Mouse (Mus musculus) T-cell, adult 2 months (primary cell): ENCODE data around the gene Ugt1a9.

Experiments used
- DNase-seq: peaks from one replicate; pipeline ENCODE4 v3.0.0; 2022; ENCODE audit warnings: low spot score

Ugt1a9 gene

GRCm38 (mm10) chr1:88235894-88236415, 165.4 kb downstream of the Ugt1a9 start:
- DNase-seq, result no peak

GRCm38 (mm10) chr1:88237311-88237710, 166.7 kb downstream of the Ugt1a9 start:
- no peak for DNase-seq

DNA sequence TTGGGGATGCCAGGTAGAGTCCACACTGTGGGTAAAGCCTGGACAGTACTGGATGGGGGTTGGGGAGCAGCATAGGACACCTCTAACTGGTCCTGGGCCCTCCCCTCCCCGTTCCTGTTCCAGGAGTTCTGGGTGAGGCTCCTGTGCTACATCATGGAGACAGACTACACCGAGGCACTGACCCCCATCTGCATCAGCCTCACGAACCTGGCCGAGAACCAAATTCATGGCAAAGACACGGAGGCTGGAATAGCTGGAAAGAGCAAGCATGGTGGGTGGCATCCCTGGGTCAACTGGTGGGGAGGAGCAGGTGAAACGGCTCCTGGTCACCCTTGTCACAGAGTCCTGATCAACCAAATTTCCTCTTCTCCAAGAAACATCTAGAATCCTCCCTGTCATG, 168.2 kb downstream of the Ugt1a9 start:
- no peak for DNase-seq

- DNase-seq, result no peak
Measured at GRCm38 (mm10) chr1:88240072-88240471, 169.5 kb downstream of the Ugt1a9 start.

DNA sequence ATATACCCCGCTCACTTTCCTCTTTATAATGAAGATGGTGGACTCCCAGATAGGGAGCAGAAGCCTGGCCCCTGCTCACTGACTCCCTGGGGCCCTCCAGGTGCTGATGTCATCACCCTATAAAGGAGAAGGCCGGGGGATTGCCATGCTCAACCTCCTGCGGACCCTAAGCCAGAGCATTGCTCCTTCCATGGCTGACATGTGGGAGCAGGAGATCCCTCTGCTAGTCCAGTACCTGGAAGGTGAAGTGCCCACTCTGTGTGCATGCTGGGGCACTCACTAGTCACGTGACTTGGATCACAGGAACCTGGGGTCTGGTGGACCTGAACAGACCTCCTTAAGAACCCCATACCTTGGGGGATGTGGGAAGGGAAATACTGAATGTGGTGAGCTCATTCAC, 170.0 kb downstream of the Ugt1a9 start:
- no peak for DNase-seq

DNA sequence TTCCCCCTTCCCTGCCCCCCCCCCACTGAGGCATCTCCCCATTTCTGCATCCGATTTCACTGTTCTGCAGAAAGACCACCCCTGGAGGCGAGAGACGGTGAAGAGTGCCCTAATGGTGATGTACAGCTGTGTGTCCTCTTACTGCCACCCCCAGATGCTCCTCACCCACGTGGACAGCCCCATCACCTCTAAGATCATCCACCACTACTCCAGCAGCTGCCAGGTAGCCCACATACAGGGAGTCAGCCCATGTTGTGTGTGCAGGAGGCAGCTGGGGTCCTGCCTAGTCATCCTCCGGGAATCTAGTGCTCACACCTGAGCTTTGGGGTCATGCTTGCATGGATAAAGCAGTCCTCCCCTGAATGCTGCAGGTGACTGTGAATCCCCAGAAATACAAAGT, 173.3 kb downstream of the Ugt1a9 start:
- no peak for DNase-seq

- no peak for DNase-seq
Measured at GRCm38 (mm10) chr1:88245881-88246280, 175.3 kb downstream of the Ugt1a9 start.

GRCm38 (mm10) chr1:88246386-88246785, 175.8 kb downstream of the Ugt1a9 start:
- no peak for DNase-seq

DNA sequence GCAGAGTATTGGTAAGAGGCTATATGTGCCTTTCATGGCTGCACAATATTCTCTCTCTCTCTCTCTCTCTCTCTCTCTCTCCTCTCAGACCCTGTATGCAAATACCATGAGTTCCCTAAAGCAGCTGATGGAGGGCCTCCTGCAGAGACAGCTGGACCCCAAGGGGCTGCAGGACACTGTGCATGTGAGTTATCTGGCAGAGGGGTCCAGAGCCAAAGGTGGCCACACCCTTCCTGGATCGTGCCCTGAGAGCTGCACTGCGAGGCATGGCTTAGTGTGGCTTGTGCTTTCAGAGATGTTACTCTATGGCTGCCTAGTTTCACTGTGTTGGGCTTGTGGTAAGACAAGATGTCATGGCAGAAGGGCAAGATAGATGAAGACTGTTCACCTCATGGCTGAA, 177.1 kb downstream of the Ugt1a9 start:
- no peak for DNase-seq

DNA sequence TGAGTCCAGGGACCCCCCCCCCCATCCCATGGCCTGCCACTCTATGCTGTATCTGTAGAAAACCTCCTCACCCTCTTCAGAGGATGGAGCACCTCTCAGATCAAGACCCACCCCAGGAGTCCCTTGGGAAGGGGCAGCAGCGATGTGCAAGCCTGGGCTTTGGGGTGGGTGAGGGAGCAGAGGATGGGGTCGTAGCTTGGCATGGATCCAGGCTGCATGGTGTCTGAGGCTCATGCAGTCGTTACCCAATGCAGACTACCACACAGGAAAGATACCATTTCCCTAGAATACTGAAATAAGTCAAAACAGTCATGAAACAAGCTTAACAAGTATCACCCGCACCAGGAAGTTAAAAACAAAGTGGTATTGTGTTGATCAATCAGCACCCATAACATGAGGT, 178.1 kb downstream of the Ugt1a9 start:
- no peak for DNase-seq

DNA sequence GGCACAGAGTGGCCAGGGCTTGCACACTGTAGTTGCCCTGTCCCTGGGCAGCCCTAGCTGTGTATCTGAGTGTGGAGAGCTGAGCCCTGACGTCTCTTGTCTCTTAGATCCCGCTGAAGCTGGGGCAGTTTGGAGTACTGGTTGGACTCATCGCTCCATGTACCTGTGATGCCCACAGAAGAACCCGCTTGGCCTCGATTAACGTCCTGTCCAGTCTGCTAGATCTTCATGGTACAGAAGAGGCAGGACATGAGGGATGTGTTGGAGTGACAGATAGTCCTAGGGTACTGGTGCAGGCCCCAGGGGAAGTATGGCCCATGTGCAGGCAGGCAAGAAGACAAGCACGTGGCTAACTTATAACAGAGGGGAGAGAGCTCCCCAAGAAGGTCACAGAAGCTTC, 179.0 kb downstream of the Ugt1a9 start:
- no peak for DNase-seq

GRCm38 (mm10) chr1:88250023-88250422, 179.4 kb downstream of the Ugt1a9 start:
- DNase-seq, result no peak

- DNase-seq, result no peak
Measured at GRCm38 (mm10) chr1:88253106-88253505, 182.5 kb downstream of the Ugt1a9 start.

- no peak for DNase-seq
Measured at GRCm38 (mm10) chr1:88253540-88253939, 182.9 kb downstream of the Ugt1a9 start.

DNA sequence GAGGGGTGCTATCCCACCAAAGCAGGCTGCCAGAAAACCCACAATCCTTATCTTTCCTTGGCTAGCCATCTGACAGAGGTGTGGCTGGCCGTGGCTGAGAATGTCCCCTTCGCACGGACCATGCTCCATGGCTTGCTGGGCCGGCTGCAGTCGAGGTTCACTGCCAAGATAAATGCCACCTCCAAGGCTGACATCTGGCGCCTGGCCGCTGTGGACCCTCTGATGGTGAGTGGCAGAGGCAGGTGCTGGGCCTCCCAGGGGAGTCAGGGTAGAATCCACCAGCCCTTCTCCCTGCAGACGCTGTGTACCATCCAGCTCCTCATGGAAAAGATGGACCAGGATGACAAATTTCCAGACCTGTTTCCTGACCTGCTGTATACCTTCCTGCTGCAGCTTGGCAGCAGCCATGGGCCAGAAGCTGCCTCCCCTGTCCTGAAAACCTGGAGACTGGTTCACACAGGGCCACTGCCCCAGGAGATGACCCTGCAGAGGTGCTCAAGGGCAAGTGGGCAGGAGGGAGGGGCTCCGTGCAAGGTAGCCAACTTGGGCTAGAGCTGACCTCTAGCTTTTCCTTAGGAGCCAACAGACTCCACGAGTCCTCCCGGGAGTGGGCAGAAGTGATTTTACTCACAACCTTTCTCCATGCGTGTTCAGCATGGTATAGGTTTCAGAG, 184.3 kb downstream of the Ugt1a9 start:
- no peak for DNase-seq

DNA sequence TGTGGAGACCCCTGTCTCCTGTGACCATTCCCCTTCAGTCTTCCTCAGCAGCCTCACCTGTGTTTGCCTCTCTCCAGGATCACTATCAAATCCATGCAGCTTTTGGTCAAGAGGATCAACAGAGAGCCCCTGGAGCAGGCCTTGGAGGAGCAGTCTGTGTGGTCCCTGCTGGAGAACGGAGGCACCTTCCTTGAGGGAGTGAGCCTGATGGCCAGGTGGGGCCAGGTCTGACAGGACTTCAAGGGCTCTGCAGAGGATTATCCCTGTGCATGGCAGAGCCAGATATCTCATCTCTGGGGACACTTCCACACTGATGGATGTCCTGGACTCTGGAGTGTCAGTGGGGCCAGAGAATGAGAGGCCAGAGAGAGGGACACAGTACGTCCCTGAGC, 184.9 kb downstream of the Ugt1a9 start:
- no peak for DNase-seq

DNA sequence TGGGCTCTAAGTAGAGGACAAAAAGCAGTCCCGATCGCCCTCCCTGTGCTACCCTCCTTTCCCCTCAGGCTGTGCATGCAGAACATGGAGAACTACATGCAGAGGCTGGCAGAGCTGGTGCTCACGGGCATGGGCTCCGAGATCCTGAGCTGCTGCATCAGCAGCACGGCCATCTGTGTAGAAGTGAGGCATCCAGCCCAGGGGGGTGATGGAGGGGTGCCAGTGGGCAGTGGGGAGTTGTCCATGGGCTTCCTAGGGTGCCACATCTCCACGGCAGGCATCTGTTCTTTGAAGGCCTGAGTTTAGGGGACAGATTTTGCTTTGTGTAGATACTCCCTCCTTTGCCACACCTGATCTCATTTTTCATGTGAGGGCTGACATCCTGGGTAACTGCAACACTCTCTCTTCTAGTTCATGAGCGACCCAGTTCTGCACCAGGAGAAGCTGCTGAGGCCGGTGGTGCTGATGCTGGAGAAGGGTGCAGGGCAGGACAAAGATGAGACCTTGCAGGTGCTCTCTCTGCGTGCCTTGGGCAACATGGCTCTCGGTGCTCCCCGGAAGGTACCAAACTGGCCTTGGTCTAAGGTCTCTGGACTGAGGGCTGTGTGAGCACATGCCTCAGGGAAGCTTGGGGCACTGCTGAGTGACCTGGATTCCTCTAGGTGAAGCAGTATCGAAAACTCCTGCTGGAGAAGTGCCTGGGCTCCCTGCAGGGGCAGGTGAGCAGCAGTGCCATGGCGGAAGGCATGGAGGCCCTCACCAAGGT, 185.6 kb downstream of the Ugt1a9 start:
- DNase-seq, result no peak

DNA sequence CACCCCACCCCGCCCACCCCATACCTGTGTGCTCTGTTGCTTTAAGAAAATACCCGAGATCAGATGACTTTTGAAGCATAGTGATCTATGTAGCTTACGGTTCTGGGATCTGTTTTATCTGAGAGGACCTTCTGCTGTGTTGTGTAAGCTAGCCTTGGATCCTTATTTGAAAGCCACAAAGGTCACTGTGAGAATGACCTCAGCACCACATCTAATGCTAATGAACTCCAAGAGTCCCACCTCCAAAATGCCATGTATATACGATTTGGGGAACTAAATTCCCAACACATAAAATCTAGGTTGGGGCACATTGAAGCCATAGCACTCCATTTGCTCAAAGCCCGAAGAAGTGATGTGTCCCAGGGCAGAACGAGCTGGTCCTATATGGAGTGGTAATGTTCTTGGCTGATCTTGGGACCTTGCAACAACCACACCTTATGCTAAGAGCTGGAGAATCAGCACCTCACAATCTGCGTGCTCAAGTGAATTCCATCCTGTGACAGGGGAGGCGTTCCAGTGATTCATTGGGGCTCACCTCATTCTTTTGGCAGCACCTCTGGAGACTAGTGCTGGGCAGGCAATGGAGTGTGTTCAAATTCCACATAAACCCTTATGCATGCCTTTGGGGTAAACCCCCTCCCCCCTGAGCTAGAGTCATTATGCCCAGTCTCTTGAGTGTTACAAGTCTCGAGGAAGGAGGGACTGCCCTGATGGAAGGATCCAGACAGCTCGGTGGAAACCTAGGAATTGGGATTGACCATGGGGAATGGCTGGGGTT, 186.5 kb downstream of the Ugt1a9 start:
- DNase-seq, result no peak

DNA sequence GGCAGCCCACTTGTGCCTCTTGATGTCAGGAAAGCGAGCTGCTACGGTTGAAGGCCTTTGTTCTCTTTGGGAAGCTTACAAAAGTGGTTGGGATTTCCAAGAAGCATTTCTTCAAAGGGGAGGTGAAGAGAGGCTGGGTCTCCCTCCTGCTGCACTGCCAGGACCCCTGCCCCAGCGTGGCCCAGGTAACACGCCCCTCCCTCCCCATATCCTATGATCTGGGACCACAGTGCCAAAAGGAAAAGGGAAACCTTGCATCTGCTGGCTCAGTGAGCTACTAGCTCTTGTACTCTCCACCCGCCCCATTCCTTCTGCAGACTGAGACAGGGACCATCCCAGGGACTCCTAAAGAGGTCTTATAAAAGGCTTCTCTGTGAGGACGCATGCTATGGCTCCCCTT, 187.1 kb downstream of the Ugt1a9 start:
- DNase-seq, result no peak

GRCm38 (mm10) chr1:88258361-88258760, 187.8 kb downstream of the Ugt1a9 start:
- DNase-seq, result no peak

DNA sequence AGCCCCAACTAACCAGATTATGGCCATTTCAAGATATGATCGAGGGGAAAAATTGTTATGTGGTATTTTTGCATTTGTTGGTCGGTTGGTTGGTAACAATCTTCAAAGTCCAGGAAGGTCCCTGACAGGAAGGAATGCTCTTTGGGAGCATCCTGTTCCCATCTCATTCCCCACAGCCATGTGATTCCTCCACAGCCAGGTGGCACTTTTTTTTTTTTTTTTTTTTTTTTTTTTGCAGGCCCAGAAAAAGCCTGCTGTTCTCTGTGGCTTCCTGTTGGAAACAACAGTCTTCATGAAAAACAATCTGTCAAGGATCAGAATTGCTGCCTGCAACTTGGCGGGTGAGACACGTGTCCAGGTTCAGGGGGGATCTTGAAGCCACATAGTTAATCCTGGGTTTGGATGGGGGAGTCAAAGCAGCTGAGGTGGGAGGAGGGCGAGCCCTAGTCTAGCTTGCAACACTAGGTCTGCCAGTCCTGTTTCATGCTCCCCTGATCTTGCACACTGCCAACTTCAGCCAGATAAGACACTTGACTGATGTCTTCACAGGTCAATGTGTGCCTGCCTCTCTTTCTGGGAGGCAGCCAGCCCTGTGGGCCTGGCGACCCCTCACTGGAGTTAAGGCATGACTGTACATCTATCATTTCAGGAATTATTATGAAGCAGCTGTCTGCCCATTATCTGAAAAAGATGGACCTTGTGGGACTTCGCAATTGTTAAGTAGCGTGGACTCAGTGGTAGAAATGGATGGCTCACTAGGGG, 188.5 kb downstream of the Ugt1a9 start:
- no peak for DNase-seq

DNA sequence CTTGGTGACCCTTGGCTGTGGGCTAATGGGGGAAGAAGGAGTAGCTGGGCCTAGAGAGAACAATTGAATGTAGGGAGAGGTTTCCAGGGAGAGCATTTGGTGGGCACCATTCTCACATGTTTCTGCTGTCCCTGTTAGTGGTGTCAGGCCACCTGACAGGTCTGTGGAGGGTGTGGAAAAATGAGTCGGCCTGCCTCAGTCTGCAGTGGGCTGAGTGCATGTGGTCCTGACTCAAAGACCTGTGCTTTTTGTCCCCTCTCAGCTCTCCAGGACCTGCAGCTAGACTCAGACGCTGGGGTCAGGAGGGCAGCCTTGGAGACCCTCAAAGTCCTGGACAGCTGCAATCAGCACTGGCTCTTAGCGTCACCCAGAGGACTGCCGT, 189.0 kb downstream of the Ugt1a9 start:
- no peak for DNase-seq
